Mouse (Mus musculus) G1E (cell line): ENCODE results near the gene Ahsg. TPM values are rescaled to one million over a fixed set of nuclear protein-coding genes. Genes with fewer than 3 reads are reported as not detected.

ENCODE experiments used
- ATAC-seq: 2 replicates; pipeline ENCODE4 v1.8.0; 2016; ENCODE audit warnings: mild to moderate bottlenecking; ENCODE audit not compliant: insufficient number of reproducible peaks, poor library complexity, low FRiP score, severe bottlenecking; ENCODE audit errors: extremely low read depth
- DNase-seq: peaks from one replicate; pipeline ENCODE4 v3.0.0; 2012; ENCODE audit warnings: low spot score
- H3K27me3 ChIP-seq: 2 replicates; pipeline ENCODE4 v1.6.1; 2012; ENCODE audit warnings: mild to moderate bottlenecking, low read length, inconsistent platforms; ENCODE audit not compliant: insufficient read depth
- H3K36me3 ChIP-seq: replicated peaks from 2 replicates; pipeline ENCODE3; 2012; ENCODE audit warnings: mild to moderate bottlenecking, inconsistent platforms
- H3K4me1 ChIP-seq: 2 replicates; pipeline ENCODE4 v1.6.1; 2012; ENCODE audit warnings: low read depth, low read length, inconsistent platforms, mixed read lengths; ENCODE audit not compliant: insufficient read depth
- H3K4me3 ChIP-seq: 2 replicates; pipeline ENCODE4 v1.5.1; 2012; ENCODE audit warnings: low read depth, mild to moderate bottlenecking, inconsistent platforms, low read length, moderate library complexity, mixed read lengths
- H3K9me3 ChIP-seq: replicated peaks from 2 replicates; pipeline ENCODE4 v1.6.1; 2012; ENCODE audit warnings: inconsistent platforms
- CTCF ChIP-seq: IDR thresholded peaks from 2 replicates; pipeline ENCODE4 v1.5.1; 2012; ENCODE audit warnings: low read depth, low read length, inconsistent platforms, mixed read lengths
- GATA1 ChIP-seq: IDR thresholded peaks from 2 replicates; pipeline ENCODE4 v1.6.1; 2012; ENCODE audit warnings: borderline replicate concordance, low read length, inconsistent platforms, mixed read lengths
- GATA2 ChIP-seq: IDR thresholded peaks from 2 replicates; pipeline ENCODE4 v1.6.1; 2012; ENCODE audit warnings: low read depth, low read length, inconsistent platforms, borderline replicate concordance
- POLR2AphosphoS5 ChIP-seq: IDR thresholded peaks from 2 replicates; pipeline ENCODE4 v1.6.1; 2012; ENCODE audit warnings: low read depth, low read length, inconsistent platforms; ENCODE audit not compliant: insufficient replicate concordance
- TAL1 ChIP-seq: conservative IDR thresholded peaks from 2 replicates; pipeline ENCODE4 v1.6.1; 2012; ENCODE audit warnings: low read depth, low read length, inconsistent platforms, mixed read lengths
- polyA plus RNA-seq: library from polyadenylated mRNA; stranded (reverse); fragments of >175 nt; gene quantifications from 2 replicates; pipeline ENCODE4 v1.2.3, GENCODE M21; 2012
- total RNA-seq, 2 experiments: library from RNA; stranded (forward) in 1 of 2; stranded (reverse) in 1 of 2; fragments of 200-1000 nt in 1 of 2; fragments of >200 nt in 1 of 2; fragmentation: Nextera tagmentation in 1 of 2; gene quantifications; 2 replicates each; pipeline ENCODE4 v1.2.3; 2014 to 2017

Gene Ahsg
- total and polyA plus RNA-seq, 3 experiments = 0.11 to 2.7 (median 0.38) TPM

- Histone ChIP-seq H3K9me3 (no peaks in the 10 kb centered on the region), H3K4me1 (peaks cover 8% of the 10 kb centered on the region), H3K4me3 (no peak overlapping the region), H3K27me3 (no peaks in the 10 kb centered on the region; the same call in 1 of the 2 replicates), H3K36me3 (no peaks in the 10 kb centered on the region)
- ATAC-seq = no peak
- no peak for TF ChIP-seq TAL1
- TF ChIP-seq GATA1 = no peak
- TF ChIP-seq POLR2AphosphoS5 = no peak
- no peak for TF ChIP-seq GATA2
- no peak for TF ChIP-seq CTCF
- no peak for DNase-seq
Observed at GRCm38 (mm10) chr16:22921761-22922160, 30.7 kb downstream of the Ahsg start.

DNA sequence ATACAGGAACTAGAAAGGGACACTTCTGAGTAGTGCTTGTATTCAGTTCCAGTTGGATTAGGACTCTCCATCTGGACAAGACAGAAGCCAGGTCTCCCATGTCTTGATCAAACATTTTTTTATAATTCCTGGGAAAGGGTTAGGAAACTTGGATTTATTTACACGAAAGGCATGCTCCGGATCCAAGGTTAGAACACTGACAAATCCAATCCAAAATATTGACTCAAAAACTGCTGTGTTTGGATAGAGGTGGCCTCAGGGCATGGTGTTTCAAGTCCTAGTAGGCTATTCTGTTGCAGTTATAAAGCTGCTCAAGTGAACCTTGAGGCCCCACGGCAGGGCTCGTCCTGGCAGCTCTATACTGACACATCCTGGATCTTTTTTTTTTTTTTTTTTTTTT is 31.4 kb downstream of the Ahsg start:
- H3K4me1 ChIP-seq = peaks cover 8% of the 10 kb centered on the region
- no peaks in the 10 kb centered on the region; the same call in 1 of the 2 replicates for H3K27me3 ChIP-seq
- H3K4me3 ChIP-seq = no peak overlapping the region
- no peak for ATAC-seq
- H3K36me3 ChIP-seq = no peaks in the 10 kb centered on the region
- H3K9me3 ChIP-seq = no peaks in the 10 kb centered on the region
- TF ChIP-seq POLR2AphosphoS5 (no peak), GATA1 (no peak), GATA2 (no peak), CTCF (no peak), TAL1 (no peak)
- DNase-seq = no peak

DNA sequence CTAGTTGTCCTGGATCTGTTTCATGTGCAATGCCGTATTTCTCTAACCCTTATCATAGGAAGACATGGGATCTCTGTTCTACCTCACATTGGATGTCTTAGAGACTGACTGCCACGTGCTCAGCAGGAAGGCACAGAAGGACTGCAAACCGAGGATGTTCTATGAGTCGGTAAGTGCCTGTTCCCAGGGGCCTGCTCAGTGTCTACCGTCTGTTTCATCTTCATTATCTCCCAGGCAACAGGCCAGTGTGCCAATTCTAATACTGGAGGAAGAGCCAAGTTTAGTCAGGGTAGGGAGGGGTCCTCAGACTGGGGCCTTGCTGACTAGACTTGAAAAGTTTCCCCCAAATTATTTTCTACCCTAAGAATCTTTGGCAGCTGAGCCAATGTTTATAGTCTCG is 38.5 kb downstream of the Ahsg start:
- ATAC-seq (no peak), DNase-seq (no peak)

DNA sequence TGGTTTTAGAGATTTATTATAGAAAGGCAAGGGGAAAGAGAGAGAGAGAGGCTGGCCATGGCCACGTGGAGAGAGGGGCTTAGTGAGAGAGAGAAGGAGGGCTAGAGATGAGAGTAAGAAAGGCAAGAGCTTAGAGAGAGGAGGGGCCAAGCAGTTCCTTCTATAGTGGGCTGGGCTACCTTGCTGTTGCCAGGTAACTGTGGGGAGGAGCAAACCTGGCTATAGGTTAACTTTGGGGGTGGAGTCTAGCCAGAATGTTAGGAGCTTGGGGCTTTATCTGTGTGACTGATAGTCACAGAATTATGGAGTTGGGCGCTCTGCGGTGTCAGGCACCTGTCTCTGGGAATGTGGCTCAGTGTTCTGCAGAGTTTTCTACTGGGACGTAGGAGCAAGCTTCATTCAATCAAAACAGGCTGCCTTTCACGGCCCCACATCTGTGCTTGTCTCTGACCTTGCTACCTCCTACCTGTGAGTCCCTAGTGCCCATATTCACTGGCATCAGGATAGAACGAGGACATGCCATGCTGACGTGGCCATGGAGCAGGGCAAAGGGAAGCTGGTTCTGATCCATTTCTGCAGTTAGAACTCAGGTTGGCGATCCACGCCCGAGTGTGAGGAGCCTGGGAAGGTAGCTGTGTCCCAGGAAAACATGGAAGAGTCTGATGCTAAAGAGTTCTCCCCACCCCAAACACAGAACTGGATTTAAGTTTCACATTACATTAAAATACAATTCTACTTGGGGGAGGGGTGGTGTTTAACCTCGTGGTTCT is 40.5 kb downstream of the Ahsg start:
- Histone ChIP-seq H3K4me3 (no peak overlapping the region), H3K9me3 (no peaks in the 10 kb centered on the region), H3K27me3 (peaks cover 4% of the 10 kb centered on the region; the same call in 1 of the 2 replicates), H3K4me1 (no peaks in the 10 kb centered on the region), H3K36me3 (no peaks in the 10 kb centered on the region)
- DNase-seq (no peak), ATAC-seq (no peak)
- TF ChIP-seq GATA2 (no peak), POLR2AphosphoS5 (no peak), CTCF (no peak), TAL1 (no peak), GATA1 (no peak)

More for the DNA sequence above, 38.5 kb downstream of the Ahsg start:
- no peaks in the 10 kb centered on the region for H3K9me3 ChIP-seq
- H3K36me3 ChIP-seq = no peaks in the 10 kb centered on the region
- no peak for TF ChIP-seq GATA2
- no peak for TF ChIP-seq GATA1
- TF ChIP-seq CTCF = no peak
- H3K27me3 ChIP-seq = peaks cover 4% of the 10 kb centered on the region; the same call in 1 of the 2 replicates
- no peak overlapping the region for H3K4me3 ChIP-seq
- no peaks in the 10 kb centered on the region for H3K4me1 ChIP-seq

- no peak for TF ChIP-seq CTCF
- TF ChIP-seq GATA2 = no peak
- no peak for TF ChIP-seq TAL1
- no peak for TF ChIP-seq GATA1
- Histone ChIP-seq H3K4me1 (no peaks in the 10 kb centered on the region), H3K27me3 (peaks cover 4% of the 10 kb centered on the region; the same call in 1 of the 2 replicates), H3K4me3 (no peak overlapping the region), H3K9me3 (no peaks in the 10 kb centered on the region), H3K36me3 (no peaks in the 10 kb centered on the region)
- no peak for ATAC-seq
- DNase-seq = no peak
Observed at GRCm38 (mm10) chr16:22937631-22938030, 46.6 kb downstream of the Ahsg start.

DNA sequence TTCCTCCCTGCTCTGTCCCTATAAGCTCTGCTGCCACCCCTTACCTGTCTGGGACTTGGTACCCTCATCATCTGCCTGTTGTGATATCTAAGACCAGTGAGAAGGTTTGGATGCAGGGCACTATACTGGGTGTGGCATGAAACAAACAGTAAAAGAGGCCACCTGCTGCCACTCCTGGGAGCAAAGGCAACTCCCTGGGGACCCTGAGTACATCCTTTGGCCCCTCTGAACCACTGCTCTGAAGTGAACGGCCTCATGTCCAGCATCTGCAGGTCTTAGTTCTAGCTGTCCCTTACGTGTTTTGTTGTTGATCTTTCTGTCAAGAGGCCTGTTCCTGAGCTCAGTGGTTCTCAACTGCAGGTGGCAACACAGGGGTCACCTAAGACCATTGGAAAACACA is 47.5 kb downstream of the Ahsg start:
- H3K4me1 ChIP-seq = no peaks in the 10 kb centered on the region
- no peaks in the 10 kb centered on the region for H3K36me3 ChIP-seq
- no peaks in the 10 kb centered on the region for H3K9me3 ChIP-seq
- peaks cover 4% of the 10 kb centered on the region; the same call in 1 of the 2 replicates for H3K27me3 ChIP-seq
- no peak for ATAC-seq
- no peak for TF ChIP-seq POLR2AphosphoS5
- TF ChIP-seq TAL1 = no peak
- TF ChIP-seq GATA1 = no peak
- TF ChIP-seq CTCF = no peak
- TF ChIP-seq GATA2 = no peak
- no peak overlapping the region for H3K4me3 ChIP-seq
- no peak for DNase-seq
